Mouse (Mus musculus) liver, embryonic 14.5 days (tissue): ENCODE measurements at regions not wholly inside any gene's neighbourhood (a gene's known extent, or its start where the extent isn't known, plus 50 kb on each side); places are given as distances from the start of the nearest gene placed in this dataset.

Experiments
- ATAC-seq: fragments of 200-750 bp; cut with Nextera tagmentation; 2 replicates; pipeline ENCODE4 v1.8.0; 2017; ENCODE audit warnings: moderate number of reproducible peaks, mild to moderate bottlenecking, moderate library complexity; ENCODE audit not compliant: insufficient read depth
- DNase-seq, 3 experiments: peaks; one replicate each; pipeline ENCODE4 v3.0.0-alpha.2; 2012 to 2013; ENCODE audit warnings: low read depth in 3 of 3, low spot score in 3 of 3
- H3K27ac ChIP-seq: fragments of 300-500 bp; sonication (generic); 2 replicates; pipeline ENCODE4 v1.5.1; 2014; ENCODE audit warnings: moderate library complexity, mild to moderate bottlenecking, control low read depth, inconsistent platforms
- H3K27me3 ChIP-seq: fragments of 300-500 bp; sonication (generic); 2 replicates; pipeline ENCODE4 v1.6.1; 2014; ENCODE audit warnings: mild to moderate bottlenecking, low read length, moderate library complexity; ENCODE audit not compliant: control insufficient read depth, insufficient read depth
- H3K36me3 ChIP-seq: fragments of 300-500 bp; sonication (generic); replicated peaks from 2 replicates; pipeline ENCODE4 v1.6.1; 2014; ENCODE audit warnings: low read depth; ENCODE audit not compliant: control insufficient read depth, insufficient read depth
- H3K4me1 ChIP-seq, 2 experiments: fragments of 200-500 bp in 1 of 2; fragments of 300-500 bp in 1 of 2; sonication (generic) in 1 of 2; replicated peaks; 2 replicates each; pipeline ENCODE4 v1.6.1; 2012 to 2014; ENCODE audit warnings: antibody characterized with exemption in 1 of 2, inconsistent platforms in 1 of 2, low read length in 1 of 2; ENCODE audit not compliant: control insufficient read depth in 2 of 2, insufficient read depth in 2 of 2
- H3K4me2 ChIP-seq: fragments of 300-500 bp; sonication (generic); 2 replicates; pipeline ENCODE4 v1.6.1; 2014; ENCODE audit warnings: low read depth, mild to moderate bottlenecking, control low read depth, moderate library complexity
- H3K4me3 ChIP-seq, 2 experiments: fragments of 200-500 bp in 1 of 2; fragments of 300-500 bp in 1 of 2; sonication (generic) in 1 of 2; 2 replicates each; pipeline ENCODE4 v1.5.1; 2012 to 2014; ENCODE audit warnings: low read depth in 2 of 2, low read length in 2 of 2, mild to moderate bottlenecking in 2 of 2, control low read depth in 1 of 2, inconsistent platforms in 1 of 2, moderate library complexity in 1 of 2; ENCODE audit not compliant: insufficient read depth in 1 of 2
- H3K9ac ChIP-seq: fragments of 300-500 bp; sonication (generic); replicated peaks from 2 replicates; pipeline ENCODE4 v1.6.1; 2014; ENCODE audit warnings: mild to moderate bottlenecking, control low read depth, moderate library complexity
- H3K9me3 ChIP-seq: fragments of 300-500 bp; sonication (generic); 2 replicates; pipeline ENCODE4 v1.6.1; 2016; ENCODE audit warnings: low read length, mixed read lengths; ENCODE audit not compliant: control insufficient read depth
- CTCF ChIP-seq: IDR thresholded peaks from 2 replicates; pipeline ENCODE4 v1.5.1; 2016; ENCODE audit warnings: antibody characterized with exemption, low read depth, control low read depth
- EP300 ChIP-seq: IDR thresholded peaks from 2 replicates; pipeline ENCODE4 v1.6.1; 2016; ENCODE audit warnings: antibody characterized with exemption, low read depth
- WGBS: fragments of 180-500 bp; shearing (Covaris S2); extraction: QIAGEN DNeasy Blood & Tissue Kit; methylation state at CpG from one replicate; pipeline ENCODE4 v1.1.7; 2014; ENCODE audit not compliant: insufficient replicate concordance; 5-methylcytosine and 5-hydroxymethylcytosine counted together

DNA sequence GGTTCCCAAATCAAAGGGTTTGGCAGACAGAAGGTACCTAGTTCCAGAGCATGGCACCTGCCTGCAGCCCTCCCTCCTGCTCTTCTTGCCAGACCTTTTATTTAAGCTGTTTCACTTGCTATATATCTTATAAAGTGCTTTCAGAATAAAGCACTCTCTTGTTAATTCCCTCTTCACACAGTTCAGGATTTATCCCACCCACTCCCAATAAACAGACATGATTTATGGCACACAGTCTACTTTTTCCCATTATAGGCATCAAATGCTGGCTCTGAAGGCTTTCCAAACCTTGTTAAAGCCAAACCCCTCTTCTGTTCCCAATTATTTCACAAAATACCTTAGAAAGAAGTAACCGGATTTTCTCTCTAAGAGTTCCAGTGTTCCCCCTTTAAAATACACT lies 226.6 kb downstream of the Dnajb9 start:
- no peak overlapping the region for H3K9ac ChIP-seq
- no peak overlapping the region for H3K4me3 ChIP-seq
- WGBS, result 65% methylated on average over 1 of the region's 1 CpGs
- no peaks in the 10 kb centered on the region for H3K9me3 ChIP-seq
- DNase-seq (no peak), ATAC-seq (no peak)
- no peak overlapping the region for H3K27ac ChIP-seq
- H3K27me3 ChIP-seq, result no peaks in the 10 kb centered on the region
- TF ChIP-seq EP300 (no peak), CTCF (no peak)
- H3K4me1 ChIP-seq, result no peaks in the 10 kb centered on the region
- no peaks in the 10 kb centered on the region for H3K36me3 ChIP-seq
- H3K4me2 ChIP-seq, result no peak overlapping the region

GRCm38 (mm10) chr12:43963973-43964372 lies 246.2 kb downstream of the Dnajb9 start:
- no peak overlapping the region for H3K4me2 ChIP-seq
- WGBS, result 43% methylated on average over 1 of the region's 1 CpGs
- no peaks in the 10 kb centered on the region for H3K4me1 ChIP-seq
- no peak for ATAC-seq
- no peaks in the 10 kb centered on the region for H3K36me3 ChIP-seq
- DNase-seq, result no peak
- TF ChIP-seq EP300 (no peak), CTCF (no peak)
- no peak overlapping the region for H3K9ac ChIP-seq
- H3K4me3 ChIP-seq, result no peak overlapping the region
- no peaks in the 10 kb centered on the region for H3K27me3 ChIP-seq
- no peak overlapping the region for H3K27ac ChIP-seq
- no peaks in the 10 kb centered on the region for H3K9me3 ChIP-seq

DNA sequence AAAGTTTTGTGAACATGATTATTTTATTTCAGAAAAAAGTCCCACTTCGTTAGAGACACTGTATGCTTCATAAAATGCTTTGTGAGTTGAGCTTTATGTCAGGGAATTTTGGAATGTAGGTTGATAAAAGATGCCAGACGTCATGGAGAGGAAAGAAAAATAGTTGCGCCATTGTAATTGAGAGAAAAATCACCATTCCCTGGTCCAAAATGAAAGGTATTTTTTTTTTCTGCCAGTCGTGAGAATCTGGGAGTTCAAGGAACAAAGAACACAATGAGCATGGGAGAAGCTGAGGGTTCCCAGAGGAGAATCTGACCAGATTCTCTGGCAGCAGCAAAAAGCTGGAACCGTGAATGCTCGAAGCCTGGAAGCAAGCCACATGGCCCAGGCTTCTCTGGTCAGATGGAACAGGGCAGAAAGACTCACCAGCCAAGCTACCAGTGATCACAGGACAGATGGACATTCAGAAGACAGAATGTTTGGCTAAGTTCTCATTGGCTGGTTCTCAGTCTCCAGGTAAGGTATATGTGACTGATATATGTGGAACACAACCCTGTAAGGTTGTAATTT lies 247.5 kb downstream of the Dnajb9 start:
- WGBS, result 57% methylated on average over 6 of the region's 6 CpGs
- Histone ChIP-seq H3K27ac (no peak overlapping the region), H3K9me3 (no peaks in the 10 kb centered on the region), H3K36me3 (no peaks in the 10 kb centered on the region), H3K4me3 (no peak overlapping the region), H3K27me3 (no peaks in the 10 kb centered on the region), H3K4me2 (no peak overlapping the region), H3K9ac (no peak overlapping the region), H3K4me1 (no peaks in the 10 kb centered on the region)
- DNase-seq (no peak), ATAC-seq (no peak)
- TF ChIP-seq CTCF (no peak), EP300 (no peak)

DNA sequence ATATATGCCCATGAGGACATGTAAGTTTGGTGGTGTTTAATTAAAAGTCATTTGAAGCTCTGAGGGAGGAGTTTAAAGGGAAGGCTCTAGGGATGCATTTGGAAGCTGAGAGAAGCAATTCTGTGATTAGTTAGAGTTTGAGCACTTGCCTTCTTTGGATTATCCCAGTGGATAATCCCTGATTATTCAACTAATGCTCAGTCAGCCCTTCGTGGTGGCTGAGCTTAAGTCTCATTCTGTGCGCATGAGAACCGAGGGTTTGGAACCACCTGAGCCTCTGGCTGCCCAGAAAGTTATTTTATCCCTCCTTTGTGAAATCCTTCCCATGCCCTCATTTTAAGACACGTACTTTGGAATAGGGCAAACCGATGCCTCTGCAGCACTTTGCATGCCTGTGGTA lies 285.9 kb downstream of the Dnajb9 start:
- DNase-seq (no peak), ATAC-seq (no peak)
- no peak overlapping the region for H3K4me3 ChIP-seq
- no peaks in the 10 kb centered on the region for H3K36me3 ChIP-seq
- no peak overlapping the region for H3K9ac ChIP-seq
- H3K4me1 ChIP-seq, result no peaks in the 10 kb centered on the region
- H3K9me3 ChIP-seq, result no peaks in the 10 kb centered on the region
- no peak overlapping the region for H3K27ac ChIP-seq
- TF ChIP-seq CTCF (no peak), EP300 (no peak)
- H3K27me3 ChIP-seq, result no peaks in the 10 kb centered on the region
- 52% methylated on average over 5 of the region's 5 CpGs for WGBS
- no peak overlapping the region for H3K4me2 ChIP-seq

DNA sequence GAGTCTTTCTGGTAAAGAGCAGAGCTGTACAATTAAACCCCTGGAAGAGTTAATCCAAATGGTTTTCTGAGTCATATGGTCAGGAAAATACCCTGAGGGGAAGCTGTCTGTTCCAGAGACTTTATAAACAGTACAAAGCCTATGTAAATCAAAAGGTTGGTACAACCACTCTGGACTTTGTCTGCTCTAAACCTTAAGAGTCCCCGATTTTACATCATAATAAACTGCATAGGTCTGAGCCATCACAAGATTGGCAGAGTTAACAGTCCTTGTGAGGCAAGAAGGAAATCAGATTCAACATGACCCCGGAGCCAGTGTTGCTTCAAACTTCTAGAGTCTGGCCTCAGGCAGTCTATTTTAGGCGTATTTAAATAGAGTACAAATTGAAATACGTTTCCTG lies 289.7 kb downstream of the Dnajb9 start:
- H3K4me1 ChIP-seq, result no peaks in the 10 kb centered on the region
- 49% methylated on average over 4 of the region's 4 CpGs for WGBS

More for the DNA sequence above, 289.7 kb downstream of the Dnajb9 start:
- Histone ChIP-seq H3K27me3 (no peaks in the 10 kb centered on the region), H3K36me3 (no peaks in the 10 kb centered on the region), H3K4me2 (no peak overlapping the region), H3K27ac (no peak overlapping the region), H3K4me3 (no peak overlapping the region), H3K9me3 (no peaks in the 10 kb centered on the region), H3K9ac (no peak overlapping the region)
- TF ChIP-seq CTCF (no peak), EP300 (no peak)
- DNase-seq (no peak), ATAC-seq (no peak)
